Mouse (Mus musculus): ENCODE data around the gene Enc1.

- TF ChIP-seq EP300 (IDR thresholded peaks at IDR 0.05; ENCODE audit: insufficient read depth, low read depth, low read length): no peak
- no peak for TF ChIP-seq CTCF (IDR thresholded peaks at IDR 0.05)
These were observed 44.0 kb upstream of the Enc1 start for GRCm38 (mm10) chr13:97196925-97197218.

Measured in heart, adult 2 months (tissue).